Mouse (Mus musculus) spleen, adult 2 months (tissue): Measurements from ENCODE around the gene Slc25a18.

Source experiments
- CTCF ChIP-seq: fragments of 200-500 bp; IDR thresholded peaks from 2 replicates; pipeline ENCODE4 v1.5.1; 2011; ENCODE audit warnings: mild to moderate bottlenecking, inconsistent platforms; ENCODE audit not compliant: insufficient read depth, insufficient read length, insufficient replicate concordance; ENCODE audit errors: extremely low read depth
- POLR2A ChIP-seq: fragments of 200-500 bp; IDR thresholded peaks from 2 replicates; pipeline ENCODE4 v1.6.1; 2011; ENCODE audit warnings: low read depth, low read length, inconsistent platforms

- TF ChIP-seq POLR2A, result no peak
- TF ChIP-seq CTCF, result no peak
Observed at GRCm38 (mm10) chr6:120784351-120784750, 11.0 kb downstream of the Slc25a18 start.
